Mouse (Mus musculus): ENCODE data around the gene Otoa.

- no peak for TF ChIP-seq CTCF (IDR thresholded peaks at IDR 0.05; ENCODE audit: borderline replicate concordance, extremely low read depth, insufficient read depth, insufficient read length)
- TF ChIP-seq POLR2A (IDR thresholded peaks at IDR 0.05; ENCODE audit: borderline replicate concordance, extremely low read depth, insufficient read depth, insufficient read length, poor library complexity, severe bottlenecking) = no peak
These were observed 21.8 kb upstream of the Otoa start for GRCm38 (mm10) chr7:121059477-121060218.
